Mouse (Mus musculus) gastrocnemius, postnatal 10 days (tissue): ENCODE measurements around the gene Tada1. TPM values are rescaled to one million over a fixed set of nuclear protein-coding genes. Genes with fewer than 3 reads are reported as not detected.
A peak's percentile ranks its signal among the peaks of the same experiment; 100 is the strongest.

Experiments used
- DNase-seq: peaks from one replicate; pipeline ENCODE4 v3.0.0; 2021; ENCODE audit warnings: mixed read lengths
- total RNA-seq, 2 experiments: library from RNA; stranded (reverse); gene quantifications; 2 replicates each; pipeline ENCODE4 v1.2.3; 2021

The Tada1 gene
- total RNA-seq, 2 experiments from 2014 or later, result 9.5 to 13.6 TPM

DNA sequence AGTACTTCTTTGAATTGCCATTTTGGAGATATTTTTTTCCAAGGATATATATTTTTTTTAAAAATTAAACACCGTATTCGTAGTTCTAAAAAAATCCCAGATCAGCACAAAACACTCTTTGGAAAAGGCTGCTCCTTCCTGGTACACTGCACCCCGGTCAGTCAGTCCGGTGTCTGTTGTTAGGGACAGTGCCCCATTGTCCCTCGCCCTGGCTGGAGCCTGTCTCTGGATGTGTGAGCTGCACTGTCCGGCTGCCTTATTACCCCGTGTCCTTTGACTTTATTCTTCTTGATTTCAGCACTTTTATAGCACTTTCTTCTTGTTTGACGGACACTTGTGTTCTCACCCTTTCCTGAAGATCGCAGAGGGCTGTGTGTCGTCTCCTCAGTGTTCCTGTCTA, 5.7 kb downstream of the Tada1 start:
- no peak for DNase-seq

DNA sequence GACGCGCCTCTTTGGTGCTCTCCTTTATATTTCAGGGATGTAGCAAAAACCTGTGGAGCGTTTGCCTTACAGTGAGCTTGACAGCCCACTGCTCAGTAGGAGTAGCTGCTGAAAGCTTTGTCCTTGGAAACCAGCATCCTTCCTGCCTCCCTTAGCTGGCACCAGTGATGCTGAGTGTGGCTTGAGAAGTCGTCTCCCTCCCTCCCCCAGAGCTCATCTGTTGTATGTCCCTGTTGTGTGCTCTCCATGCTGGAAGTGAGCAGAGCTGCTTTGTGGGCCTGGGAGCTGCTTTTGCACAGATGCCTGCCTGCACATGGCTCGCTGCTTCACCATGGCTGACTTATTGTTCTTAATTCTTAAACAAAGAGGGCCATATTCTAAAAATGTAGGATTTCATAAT, 6.5 kb downstream of the Tada1 start:
- DNase-seq, result no peak

DNA sequence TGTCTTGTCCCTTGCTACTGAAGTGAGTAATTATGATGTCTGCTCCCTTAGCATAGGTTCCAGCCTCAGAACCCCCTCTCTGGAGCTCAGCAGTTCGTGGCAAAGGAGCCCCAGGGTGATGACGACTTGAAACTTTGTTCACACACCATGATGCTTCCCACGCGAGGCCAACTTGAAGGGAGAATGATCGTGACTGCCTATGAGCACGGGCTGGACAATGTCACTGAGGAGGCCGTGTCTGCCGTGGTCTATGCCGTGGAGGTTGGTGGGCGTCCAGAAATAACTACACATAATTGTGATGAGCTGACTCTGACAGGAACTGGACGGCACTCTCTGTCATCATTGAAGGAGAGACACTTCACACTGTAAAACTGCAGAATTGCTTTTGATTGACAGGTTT, 9.6 kb downstream of the Tada1 start:
- no peak for DNase-seq

DNA sequence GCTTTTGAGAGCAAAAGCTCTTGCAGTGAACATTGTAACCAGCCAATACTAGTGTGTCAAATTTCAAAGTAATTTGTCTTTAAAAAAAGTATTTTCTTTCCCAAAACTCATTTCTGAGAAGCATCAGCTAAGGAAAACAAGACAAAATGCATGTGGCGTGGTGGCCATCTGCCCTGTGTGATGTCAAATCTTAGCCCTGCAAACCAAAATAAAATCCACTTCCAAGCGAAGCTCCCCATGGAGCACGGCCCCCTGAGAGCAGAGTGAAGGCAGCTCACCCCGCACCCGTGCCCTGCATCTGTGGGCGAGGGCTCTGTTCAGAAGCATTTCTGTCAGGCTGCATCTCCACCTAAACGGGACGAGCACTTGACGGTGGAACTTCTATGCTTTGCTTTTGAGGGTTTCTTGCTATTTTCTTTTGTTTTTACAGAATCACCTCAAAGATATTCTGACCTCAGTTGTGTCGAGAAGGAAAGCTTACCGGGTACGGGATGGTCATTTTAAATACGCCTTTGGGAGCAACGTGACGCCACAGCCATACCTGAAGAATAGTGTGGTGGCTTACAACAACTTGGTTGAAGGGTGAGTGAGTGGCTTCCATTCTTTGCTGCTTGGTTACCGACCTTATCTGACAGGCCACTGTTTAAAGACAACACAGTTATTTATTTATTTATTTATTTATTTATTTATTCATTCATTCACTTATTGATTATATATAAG, 10.7 kb downstream of the Tada1 start:
- DNase-seq, result no peak

DNA sequence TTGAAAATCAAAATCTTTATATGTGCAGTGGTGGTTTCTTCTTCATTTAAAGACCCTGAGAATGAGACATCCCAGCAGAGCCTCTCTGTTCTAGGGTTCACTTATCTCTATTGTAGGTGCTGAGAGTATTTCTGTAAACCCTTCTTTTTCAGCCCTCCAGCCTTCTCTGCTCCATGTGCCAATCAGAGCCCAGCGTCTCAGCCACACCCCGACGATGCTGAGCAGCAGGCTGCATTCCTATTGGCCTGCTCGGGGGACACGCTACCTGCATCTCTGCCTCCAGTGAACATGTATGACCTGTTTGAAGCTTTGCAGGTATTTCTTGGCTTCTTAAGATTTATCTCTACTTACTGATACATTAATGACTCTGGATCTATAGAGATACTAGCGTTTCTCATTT, 12.8 kb downstream of the Tada1 start:
- DNase-seq, result no peak

DNA sequence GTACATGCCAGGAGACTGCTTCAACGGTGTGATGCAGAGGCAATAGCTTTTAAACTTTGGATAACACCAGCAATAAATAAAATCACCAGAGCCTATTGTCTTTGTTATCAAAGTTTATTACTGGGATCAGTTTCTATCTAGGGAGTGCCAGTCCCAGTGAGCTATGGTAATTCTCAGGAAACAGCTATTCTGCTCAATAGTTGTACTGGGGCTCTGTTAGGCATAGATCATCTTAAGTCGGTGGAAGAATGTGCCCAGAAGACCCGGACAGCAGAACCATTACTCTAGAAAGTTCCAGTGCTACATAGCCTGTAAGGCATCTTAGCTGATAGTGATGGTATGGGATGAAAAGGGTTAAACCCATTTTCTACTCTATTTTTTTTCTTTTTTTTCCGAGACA, 15.9 kb downstream of the Tada1 start:
- DNase-seq, result no peak

DNA sequence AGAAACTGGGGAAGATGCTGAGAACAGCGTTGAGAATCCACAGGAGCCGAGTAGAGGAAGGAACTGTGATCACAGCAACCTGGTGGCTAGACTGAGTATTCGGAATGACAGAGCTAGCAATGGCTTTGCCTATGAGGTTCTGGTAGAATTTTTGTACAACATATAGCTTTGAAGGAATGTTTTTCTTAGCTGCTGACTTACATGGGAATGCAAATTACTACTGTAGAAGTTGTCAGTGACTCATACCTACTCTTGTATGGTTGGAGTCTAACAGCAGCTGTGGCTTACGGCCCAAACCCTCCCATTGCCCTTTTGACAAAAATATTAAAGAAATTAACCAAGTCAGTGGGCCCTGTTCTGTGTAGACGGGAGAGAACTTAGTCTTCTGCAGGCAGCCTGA, 16.8 kb downstream of the Tada1 start:
- no peak for DNase-seq

DNA sequence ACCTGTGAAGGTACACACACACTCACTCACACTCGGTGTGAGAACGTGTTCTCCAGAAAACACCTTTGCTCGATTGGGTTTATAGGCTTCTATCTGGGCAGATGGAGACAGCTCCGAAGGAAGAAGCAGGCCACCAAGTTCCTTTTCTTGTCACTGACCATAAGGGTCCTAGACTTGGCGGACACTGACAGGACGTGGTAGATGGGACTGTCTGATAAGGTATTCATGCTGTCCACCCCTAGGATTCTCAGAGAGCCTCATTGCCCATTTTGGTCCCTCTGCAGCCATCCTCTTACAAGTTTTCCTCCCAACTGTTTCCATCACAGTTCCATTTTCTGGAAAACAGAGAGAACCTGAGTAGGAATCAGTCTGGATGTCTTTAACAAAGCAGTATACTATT, 17.5 kb downstream of the Tada1 start:
- no peak for DNase-seq

DNA sequence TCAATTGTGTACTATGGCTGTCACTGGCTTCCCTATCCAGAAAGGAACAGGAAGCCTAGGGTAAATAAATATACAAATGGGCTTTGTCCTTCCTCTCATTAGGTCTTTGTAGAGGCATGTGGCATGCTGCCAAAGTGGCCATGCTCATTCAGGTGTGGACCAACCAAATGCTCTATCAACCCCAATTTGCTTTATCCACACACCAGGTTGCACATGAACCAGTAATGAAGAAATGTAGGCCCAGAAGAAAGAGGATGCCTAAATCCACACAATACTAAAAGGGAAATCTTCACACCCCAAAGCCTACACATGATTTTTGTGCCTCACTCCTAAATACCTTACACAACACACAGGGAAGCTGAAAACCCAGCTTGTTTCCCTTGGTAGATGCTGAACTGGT, 22.6 kb downstream of the Tada1 start:
- DNase-seq, result no peak

DNA sequence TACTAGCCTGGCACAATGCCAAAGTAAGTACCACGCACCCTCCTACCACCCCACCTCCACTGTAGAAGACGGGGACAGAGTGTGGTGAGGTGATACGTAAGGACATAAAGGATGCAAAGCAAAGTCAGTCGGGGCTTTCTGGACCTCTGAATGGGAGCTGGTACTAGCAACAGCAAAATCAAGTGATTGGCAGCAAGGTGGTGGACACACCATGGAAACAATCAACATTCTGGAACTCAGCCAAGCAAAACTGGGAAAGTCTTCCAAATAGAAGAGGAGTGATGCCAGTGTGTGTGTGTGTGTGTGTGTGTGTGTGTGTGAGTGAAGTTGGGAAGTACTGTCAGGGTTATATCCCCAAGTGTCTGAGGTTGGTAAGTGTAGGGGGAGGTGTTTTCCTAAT, 23.1 kb downstream of the Tada1 start:
- DNase-seq, result no peak

DNA sequence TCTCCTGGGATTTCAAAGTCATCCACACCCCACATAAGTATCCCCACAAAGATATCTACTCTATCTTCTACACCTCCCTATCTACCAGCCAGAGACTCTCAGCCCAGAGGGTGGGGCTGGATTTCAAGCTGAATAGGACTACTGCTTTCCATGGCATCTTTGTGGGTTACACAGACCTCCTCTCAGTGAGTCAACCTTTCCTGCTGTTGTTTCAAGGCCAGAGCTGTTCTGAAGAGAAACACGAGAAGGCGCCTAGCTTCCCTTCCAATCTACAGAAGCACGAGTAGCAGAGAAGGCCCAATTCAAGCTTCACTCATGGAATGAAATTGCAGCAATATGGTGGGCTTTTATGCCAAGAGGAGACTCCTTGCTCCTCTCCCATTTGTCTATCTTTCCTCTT, 24.9 kb downstream of the Tada1 start:
- no peak for DNase-seq

DNA sequence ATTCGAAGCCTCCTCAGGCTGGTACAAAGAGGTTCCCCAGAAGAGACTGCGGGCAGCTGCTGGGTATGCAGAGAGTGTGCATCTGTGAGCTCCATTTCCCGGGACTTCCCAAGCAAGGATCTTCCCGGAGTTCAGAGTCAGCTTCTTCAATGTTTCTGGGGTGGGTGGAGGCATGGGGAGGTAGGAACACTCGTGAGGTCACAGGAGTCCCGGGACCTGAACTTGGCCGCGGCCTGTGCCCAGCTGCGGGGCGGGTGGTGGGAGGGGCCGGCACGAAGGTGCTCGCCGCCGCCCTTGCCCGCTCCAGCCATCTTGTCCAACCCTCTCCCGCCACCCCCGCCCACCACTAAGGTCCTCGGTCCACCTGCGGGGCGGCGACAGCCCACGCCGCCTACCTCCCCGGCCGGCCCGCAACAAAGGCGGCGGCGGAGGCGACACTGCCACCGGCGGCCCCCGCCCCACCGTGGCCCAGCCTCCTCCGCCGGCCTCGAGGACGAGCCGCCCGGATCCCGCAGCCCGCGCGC, 30.3 kb downstream of the Tada1 start:
- no peak for DNase-seq

DNA sequence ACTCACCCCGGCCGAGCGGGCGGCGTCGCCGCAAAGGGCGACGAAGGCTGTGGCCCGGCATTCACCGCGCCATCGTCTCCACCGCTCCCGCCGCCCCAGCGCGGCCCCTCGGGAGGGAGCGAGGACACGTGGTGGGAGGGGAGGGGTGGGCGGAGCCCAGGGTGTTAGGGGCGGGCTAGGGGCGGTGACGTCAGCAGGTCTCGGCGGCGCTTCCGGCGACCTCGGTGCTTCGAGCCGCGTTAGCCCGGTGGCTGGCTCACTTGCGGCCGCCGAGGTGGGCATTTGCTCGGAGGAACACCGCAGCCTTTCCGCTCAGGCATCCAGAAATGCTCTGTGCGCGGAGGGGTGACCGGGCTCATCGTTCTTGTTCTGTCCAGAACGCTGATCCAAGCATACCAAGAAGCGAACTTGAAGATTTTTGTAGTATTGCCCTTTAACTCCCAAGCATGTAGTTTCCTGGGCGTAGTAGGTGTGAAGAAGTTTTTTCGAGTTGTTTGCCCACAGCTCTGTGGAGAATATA, 30.9 kb downstream of the Tada1 start, which contains the start of gene Pogk:
Gene Pogk, minus strand, starts transcription at position 163 of the 520 bp plus-strand sequence.
- DNase-seq, result peak; percentile 84

DNA sequence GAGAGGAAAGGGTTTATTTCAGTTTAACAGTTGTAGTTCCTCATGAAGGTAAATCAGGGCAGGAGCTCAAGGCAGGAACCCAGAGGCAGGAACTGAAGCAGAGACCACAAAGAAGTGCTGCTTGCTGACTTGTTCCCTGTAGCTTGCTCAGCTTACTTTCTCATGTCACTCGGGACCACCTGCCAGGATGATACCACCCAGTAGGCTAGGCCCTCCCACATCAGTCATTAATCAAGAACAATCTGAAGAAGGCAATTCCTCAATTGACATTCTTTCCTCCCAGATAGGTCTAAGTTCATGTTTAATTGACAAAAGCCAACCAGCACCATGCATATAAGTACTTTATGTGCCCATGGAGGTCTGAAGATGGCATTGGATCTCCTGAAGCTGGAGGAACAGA, 32.6 kb downstream of the Tada1 start:
- no peak for DNase-seq

DNA sequence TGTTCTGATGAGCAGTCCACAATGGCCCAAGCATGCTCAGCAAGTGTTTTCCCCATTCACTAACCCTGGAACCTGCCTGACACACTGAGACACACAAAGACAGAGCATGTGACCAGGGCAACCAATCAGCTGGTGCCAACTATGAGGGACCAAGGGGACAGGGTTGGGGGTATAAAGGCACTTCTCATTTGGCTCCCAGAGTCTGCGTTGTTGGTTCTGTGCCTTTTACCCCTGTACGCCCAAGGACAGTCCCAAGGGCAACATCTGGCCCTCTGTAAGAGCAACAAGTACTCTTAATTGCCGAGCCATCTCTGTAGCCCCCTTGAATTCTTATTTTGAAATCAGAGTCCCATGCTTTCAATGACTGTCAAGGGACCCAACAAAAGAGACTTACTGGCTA, 33.4 kb downstream of the Tada1 start:
- no peak for DNase-seq

DNA sequence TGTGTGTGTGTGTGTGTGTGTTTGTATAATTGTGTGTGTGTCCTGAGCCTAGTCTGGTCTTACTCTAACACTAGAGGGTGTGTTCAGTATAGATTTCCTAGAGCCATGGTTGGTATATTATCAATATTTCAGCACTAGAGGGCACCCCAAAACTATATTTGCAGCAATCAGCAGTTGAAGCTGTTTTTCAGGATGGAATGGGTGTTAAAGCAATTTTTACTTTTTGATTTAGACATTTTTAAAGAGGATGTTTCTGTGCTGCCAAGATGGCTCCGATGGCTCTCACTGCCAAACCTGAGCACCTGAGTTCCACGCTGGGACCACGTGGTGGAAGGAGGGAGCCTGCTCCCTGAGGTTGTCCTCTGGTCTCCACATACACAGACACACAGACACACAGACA, 50.2 kb downstream of the Tada1 start:
- no peak for DNase-seq

DNA sequence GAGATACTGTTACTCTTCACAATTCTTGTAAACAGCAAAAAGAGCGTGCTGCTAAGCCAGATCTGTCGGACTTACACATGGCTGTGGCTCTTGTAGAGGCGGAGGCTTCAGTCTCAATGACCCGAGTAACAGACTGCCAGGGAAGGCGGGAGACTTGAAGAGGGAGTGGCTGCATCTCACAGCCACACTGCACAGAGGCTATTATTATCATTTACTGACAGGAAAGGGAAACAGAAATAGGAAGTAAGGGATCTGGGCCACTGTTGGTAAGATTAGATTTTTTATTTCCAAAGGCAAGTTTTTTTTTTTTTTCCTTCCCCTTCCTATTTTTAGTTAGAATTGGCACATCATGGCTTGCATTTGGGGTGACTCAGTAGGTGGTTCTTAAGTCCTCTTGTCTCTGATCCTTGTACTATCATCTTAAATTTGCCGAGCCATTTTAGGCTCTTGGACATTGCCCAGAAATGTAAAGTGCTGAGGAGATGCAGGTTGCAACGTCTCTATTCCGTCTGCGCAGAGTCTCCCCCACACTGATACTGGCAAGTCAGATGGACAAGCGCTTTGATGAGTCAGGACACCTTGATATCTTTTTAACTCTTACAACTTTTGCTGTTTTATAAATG, 51.0 kb downstream of the Tada1 start:
- no peak for DNase-seq

DNA sequence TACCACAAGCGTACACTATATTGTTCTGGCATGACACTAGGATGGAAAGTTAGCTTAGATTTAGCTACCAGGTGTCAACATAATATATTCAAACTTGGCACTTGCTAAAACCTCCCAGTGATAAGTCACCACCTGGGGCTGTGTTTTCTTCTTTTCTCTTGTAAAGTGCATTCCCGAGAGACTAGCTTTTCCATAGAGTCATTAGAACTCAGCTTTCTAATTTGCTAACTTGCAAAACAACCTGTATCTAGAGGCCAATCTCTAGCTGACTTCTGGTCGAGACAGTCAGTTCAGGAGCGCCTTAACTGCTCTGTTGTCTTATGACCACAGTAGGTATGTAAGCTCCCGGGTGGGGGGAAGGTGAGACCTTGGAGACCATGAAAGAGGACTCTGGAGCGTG, 60.5 kb downstream of the Tada1 start:
- no peak for DNase-seq

DNA sequence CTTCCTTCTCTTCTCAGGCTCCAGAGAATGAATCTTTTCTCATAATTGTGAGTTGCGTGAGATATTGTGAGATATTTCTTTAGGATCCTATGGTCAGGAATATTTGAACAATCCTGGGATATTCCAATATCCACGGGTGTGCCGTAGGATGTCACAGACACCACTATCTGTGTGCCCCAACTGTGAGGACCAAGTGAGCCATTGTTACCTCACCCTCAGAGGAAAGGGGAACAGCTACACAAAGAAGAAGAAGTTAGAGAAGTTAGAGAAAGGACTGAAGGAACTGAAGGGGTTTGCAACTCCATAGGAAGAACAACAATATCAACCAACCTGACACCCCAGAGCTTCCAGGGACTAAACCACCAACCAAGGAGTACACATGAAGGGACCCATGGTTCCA, 63.1 kb downstream of the Tada1 start:
- no peak for DNase-seq
